Mouse (Mus musculus): Measurements from ENCODE around the gene Grid2. TPM values are rescaled to one million over a fixed set of nuclear protein-coding genes. Genes with fewer than 3 reads are reported as not detected.

Gene Grid2
- polyA plus RNA-seq, 1 experiment = not detected

DNA sequence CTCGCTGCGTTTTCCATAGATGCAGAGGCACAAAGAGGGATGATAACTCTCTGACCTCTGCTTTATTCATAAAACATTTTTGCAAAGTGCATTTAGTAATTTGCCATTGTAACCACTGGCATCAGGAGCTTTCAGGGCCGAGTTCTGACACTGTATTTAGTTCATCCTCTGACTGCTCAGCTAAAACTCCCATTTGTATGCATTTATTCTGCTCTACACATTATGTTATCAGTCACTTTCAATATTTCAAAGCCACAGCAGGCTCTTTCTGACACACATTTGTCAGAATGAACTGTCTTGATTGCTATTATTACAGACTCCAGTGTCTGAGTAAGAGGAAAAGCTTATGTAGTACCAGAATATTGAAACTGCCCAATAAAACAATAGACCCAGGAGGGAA is 1286.5 kb downstream of the Grid2 start:
- H3K27me3 ChIP-seq (replicated peaks) = no peaks in the 10 kb centered on the region
- H3K4me1 ChIP-seq = no peaks in the 10 kb centered on the region
- no peak overlapping the region for H3K4me3 ChIP-seq (replicated peaks)
- no peaks in the 10 kb centered on the region for H3K36me3 ChIP-seq (replicated peaks; ENCODE audit: low read length)
- 0 out of 2 replicates have a peak, but pooled peaks cover 5% of the 10 kb centered on the region for H3K9me3 ChIP-seq
- TF ChIP-seq GATA1 (IDR thresholded peaks at IDR 0.05; ENCODE audit: borderline replicate concordance, low read length) (no peak), FLI1 (IDR thresholded peaks at IDR 0.05; ENCODE audit: low read length) (no peak)

- Histone ChIP-seq H3K36me3 (replicated peaks; ENCODE audit: low read length) (no peaks in the 10 kb centered on the region), H3K4me1 (no peaks in the 10 kb centered on the region), H3K27me3 (replicated peaks) (no peaks in the 10 kb centered on the region), H3K9me3 (no peaks in the 10 kb centered on the region), H3K4me3 (replicated peaks) (no peak overlapping the region)
- TF ChIP-seq GATA1 (IDR thresholded peaks at IDR 0.05; ENCODE audit: borderline replicate concordance, low read length) = no peak
Measured at GRCm38 (mm10) chr6:64553645-64554044, 1298.0 kb downstream of the Grid2 start.

DNA sequence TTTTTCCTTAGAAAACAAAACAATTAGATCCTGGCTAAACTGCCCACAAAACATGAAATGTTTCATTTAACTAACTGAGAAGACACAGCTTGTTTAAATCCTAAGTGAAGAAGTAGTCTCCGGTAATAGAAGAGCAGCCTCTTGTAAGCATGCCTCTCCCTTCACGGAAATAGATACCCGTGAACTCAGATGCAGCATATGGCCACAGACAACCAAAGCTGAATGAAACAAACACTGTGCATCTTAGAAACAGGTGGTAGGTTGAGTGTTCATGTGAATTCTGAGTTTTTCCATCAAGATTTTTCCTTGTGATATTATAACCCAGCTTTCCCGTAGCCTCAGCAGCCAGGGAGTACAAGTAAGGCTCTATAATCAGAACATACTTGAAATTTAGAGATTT is 1299.5 kb downstream of the Grid2 start:
- TF ChIP-seq GATA1 (IDR thresholded peaks at IDR 0.05; ENCODE audit: borderline replicate concordance, low read length) (no peak), FLI1 (IDR thresholded peaks at IDR 0.05; ENCODE audit: low read length) (no peak)
- H3K4me3 ChIP-seq (replicated peaks) = no peak overlapping the region

DNA sequence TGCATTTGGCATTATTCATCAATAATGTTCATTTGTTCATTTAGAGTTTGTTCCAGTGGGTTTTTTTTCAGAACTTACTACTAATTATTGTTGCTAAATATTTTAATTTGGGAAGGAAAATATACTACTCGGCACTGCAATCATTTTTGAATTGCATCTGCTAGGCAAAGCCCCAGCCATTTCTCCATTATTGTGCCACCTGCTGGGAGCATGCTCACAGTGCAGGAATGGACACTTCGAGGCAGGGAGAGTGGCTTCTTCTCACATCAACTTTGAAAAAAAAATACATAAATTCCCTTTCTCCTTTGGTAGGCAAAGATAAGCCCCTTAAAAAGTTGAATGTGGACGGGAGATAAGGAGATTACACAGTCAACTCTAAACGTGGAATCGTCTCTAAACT is 1312.9 kb downstream of the Grid2 start:
- Histone ChIP-seq H3K4me1 (no peaks in the 10 kb centered on the region), H3K9me3 (peaks cover 4% of the 10 kb centered on the region; the same call in 1 of the 2 replicates), H3K36me3 (replicated peaks; ENCODE audit: low read length) (no peaks in the 10 kb centered on the region), H3K27me3 (replicated peaks) (no peaks in the 10 kb centered on the region), H3K4me3 (replicated peaks) (no peak overlapping the region)
- TF ChIP-seq FLI1 (IDR thresholded peaks at IDR 0.05; ENCODE audit: low read length) = no peak
- TF ChIP-seq GATA1 (IDR thresholded peaks at IDR 0.05; ENCODE audit: borderline replicate concordance, low read length) = no peak

More for the DNA sequence above, 1299.5 kb downstream of the Grid2 start:
- no peaks in the 10 kb centered on the region for H3K27me3 ChIP-seq (replicated peaks)
- no peaks in the 10 kb centered on the region for H3K36me3 ChIP-seq (replicated peaks; ENCODE audit: low read length)
- H3K9me3 ChIP-seq = no peaks in the 10 kb centered on the region
- no peaks in the 10 kb centered on the region for H3K4me1 ChIP-seq

- 0 out of 2 replicates have a peak, but pooled peaks cover 3% of the 10 kb centered on the region for H3K9me3 ChIP-seq
- TF ChIP-seq FLI1 (IDR thresholded peaks at IDR 0.05; ENCODE audit: low read length) = no peak
- no peak for TF ChIP-seq GATA1 (IDR thresholded peaks at IDR 0.05; ENCODE audit: borderline replicate concordance, low read length)
- H3K36me3 ChIP-seq (replicated peaks; ENCODE audit: low read length) = no peaks in the 10 kb centered on the region
- H3K4me3 ChIP-seq (replicated peaks) = no peak overlapping the region
- no peaks in the 10 kb centered on the region for H3K4me1 ChIP-seq
- no peaks in the 10 kb centered on the region for H3K27me3 ChIP-seq (replicated peaks)
Measured at GRCm38 (mm10) chr6:64581338-64581737, 1325.7 kb downstream of the Grid2 start.

DNA sequence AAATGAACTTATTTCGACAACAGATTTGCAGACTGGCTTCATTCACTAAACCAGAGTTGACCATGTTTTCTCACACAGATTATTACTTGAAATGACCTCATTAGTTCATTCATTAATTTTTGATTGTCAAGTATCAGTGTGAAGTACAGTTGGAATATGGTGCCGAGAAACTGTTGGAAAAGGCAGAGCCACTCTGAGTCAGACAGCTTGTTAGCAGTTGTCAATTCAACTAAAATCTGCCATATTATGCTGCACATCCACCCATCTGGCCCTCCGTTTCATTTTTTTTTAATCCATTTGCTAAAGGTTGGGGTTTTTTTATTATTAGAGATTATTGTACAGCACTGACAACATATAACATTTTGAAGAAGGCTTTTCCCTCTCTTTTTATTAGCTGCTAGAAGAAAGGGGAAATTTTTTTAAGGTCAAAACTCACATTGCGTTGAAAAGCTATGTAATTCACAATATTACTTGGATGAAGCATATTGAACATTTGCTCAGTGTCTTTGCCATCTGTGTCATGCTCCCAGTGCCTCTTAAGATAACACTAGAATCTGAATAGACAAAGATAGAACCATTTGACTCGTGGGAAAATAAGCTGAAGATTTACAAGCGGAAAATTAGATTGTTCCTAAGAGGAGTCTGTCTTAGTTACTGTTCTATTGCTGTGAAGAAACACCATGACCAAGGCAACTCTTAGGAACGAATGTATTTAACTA is 1333.0 kb downstream of the Grid2 start:
- TF ChIP-seq GATA1 (IDR thresholded peaks at IDR 0.05; ENCODE audit: borderline replicate concordance, low read length) = no peak

DNA sequence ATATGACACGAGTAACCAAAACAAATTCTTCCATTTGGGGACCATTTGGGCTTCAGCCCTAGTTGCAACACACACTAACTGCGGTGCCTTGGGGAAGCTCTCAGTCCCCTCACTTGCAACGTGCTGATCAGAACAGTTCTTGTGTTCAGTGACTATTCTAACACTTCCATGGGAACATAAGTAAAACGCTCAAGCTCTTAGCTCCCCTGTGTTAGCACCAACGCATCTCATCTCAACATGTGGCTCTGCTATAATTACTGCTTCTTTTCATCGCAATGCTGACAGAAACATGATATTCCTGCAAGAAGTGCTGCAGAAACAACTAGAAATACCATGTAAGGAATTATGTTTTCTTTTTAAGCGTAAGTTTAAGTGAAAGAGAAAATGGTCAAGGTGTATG is 1340.6 kb downstream of the Grid2 start:
- H3K36me3 ChIP-seq (replicated peaks; ENCODE audit: low read length) = no peaks in the 10 kb centered on the region
- H3K4me3 ChIP-seq (replicated peaks) = no peak overlapping the region
- H3K27me3 ChIP-seq (replicated peaks) = no peaks in the 10 kb centered on the region
- H3K9me3 ChIP-seq = no peaks in the 10 kb centered on the region
- TF ChIP-seq GATA1 (IDR thresholded peaks at IDR 0.05; ENCODE audit: borderline replicate concordance, low read length) = no peak
- TF ChIP-seq FLI1 (IDR thresholded peaks at IDR 0.05; ENCODE audit: low read length) = no peak
- no peaks in the 10 kb centered on the region for H3K4me1 ChIP-seq

More for the DNA sequence above, 1333.0 kb downstream of the Grid2 start:
- 0 out of 2 replicates have a peak, but pooled peaks cover 7% of the 10 kb centered on the region for H3K9me3 ChIP-seq
- H3K4me3 ChIP-seq (replicated peaks) = no peak overlapping the region
- H3K27me3 ChIP-seq (replicated peaks) = no peaks in the 10 kb centered on the region
- H3K4me1 ChIP-seq = no peaks in the 10 kb centered on the region
- H3K36me3 ChIP-seq (replicated peaks; ENCODE audit: low read length) = no peaks in the 10 kb centered on the region

DNA sequence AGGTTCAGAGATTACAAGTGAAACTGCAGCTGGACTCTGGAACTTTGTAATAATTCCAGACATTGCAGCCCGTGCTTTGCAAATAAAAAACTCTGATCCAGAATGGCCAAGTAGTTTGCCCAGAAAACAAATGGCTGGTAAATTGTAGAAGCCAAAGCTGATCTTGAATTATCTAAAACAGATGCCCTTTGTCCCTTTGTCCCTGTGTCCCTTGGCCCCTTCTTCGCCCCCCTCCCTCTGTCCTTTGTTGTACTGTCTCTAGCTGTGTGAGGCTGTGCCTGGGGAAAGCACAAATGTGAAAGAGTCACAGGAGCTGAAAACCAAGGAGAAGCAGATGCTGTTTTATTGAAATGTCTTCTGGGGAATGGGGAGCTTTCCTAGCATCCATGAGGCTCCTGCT is 1341.2 kb downstream of the Grid2 start:
- Histone ChIP-seq H3K27me3 (replicated peaks) (no peaks in the 10 kb centered on the region), H3K4me3 (replicated peaks) (no peak overlapping the region), H3K4me1 (no peaks in the 10 kb centered on the region), H3K9me3 (no peaks in the 10 kb centered on the region), H3K36me3 (replicated peaks; ENCODE audit: low read length) (no peaks in the 10 kb centered on the region)
- TF ChIP-seq FLI1 (IDR thresholded peaks at IDR 0.05; ENCODE audit: low read length) (no peak), GATA1 (IDR thresholded peaks at IDR 0.05; ENCODE audit: borderline replicate concordance, low read length) (no peak)

GRCm38 (mm10) chr6:64598144-64598561 is 1342.5 kb downstream of the Grid2 start:
- H3K27me3 ChIP-seq (replicated peaks) = no peaks in the 10 kb centered on the region
- no peak overlapping the region for H3K4me3 ChIP-seq (replicated peaks)
- H3K4me1 ChIP-seq = no peaks in the 10 kb centered on the region
- H3K36me3 ChIP-seq (replicated peaks; ENCODE audit: low read length) = no peaks in the 10 kb centered on the region
- TF ChIP-seq GATA1 (IDR thresholded peaks at IDR 0.05; ENCODE audit: borderline replicate concordance, low read length) (no peak), FLI1 (IDR thresholded peaks at IDR 0.05; ENCODE audit: low read length) (no peak)
- no peaks in the 10 kb centered on the region for H3K9me3 ChIP-seq

DNA sequence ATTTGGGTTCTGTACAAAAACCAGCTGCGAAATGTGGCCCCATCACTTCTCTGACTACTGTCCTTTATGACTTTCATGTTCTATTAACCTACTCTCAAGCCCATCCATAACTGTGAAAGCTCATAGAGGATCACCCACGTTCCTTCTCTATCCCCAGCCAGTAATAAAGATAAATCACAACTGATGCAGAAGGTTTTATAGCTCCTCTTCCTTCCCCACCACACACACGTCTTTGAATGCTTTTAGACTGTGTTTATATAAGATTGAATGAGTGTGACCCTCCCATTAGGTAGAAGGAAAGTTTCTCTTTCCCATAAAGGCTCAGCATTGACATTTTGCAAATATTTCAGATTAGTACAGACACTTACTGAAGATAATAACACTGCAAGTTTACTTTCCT is 1350.1 kb downstream of the Grid2 start:
- Histone ChIP-seq H3K36me3 (replicated peaks; ENCODE audit: low read length) (no peaks in the 10 kb centered on the region), H3K4me3 (replicated peaks) (no peak overlapping the region)

More for the DNA sequence above, 1350.1 kb downstream of the Grid2 start:
- TF ChIP-seq FLI1 (IDR thresholded peaks at IDR 0.05; ENCODE audit: low read length) = no peak
- TF ChIP-seq GATA1 (IDR thresholded peaks at IDR 0.05; ENCODE audit: borderline replicate concordance, low read length) = no peak
- Histone ChIP-seq H3K4me1 (no peaks in the 10 kb centered on the region), H3K9me3 (no peaks in the 10 kb centered on the region), H3K27me3 (replicated peaks) (no peaks in the 10 kb centered on the region)

Measured in megakaryocyte, embryonic 14.5 days (primary cell).